Comparison of ENCODE assay signal across 30 mouse cellular contexts in genomic region chr11:78102142-78102541, GRCm38 (mm10). TPM values are rescaled to one million over a fixed set of nuclear protein-coding genes. Genes with fewer than 3 reads are reported as not detected.
DNase-seq lines count a peak whose midpoint lies in the region; ATAC-seq and TF ChIP-seq lines count a peak whose summit lies in the region.
"Had no signal": no experiment of that assay in that cellular context is flagged by ENCODE, and none has a peak within 500 bp of the region (broad histone marks: within the 10 kb centered on the region; RNA-seq: fewer than 3 reads in every experiment).

No protein-coding gene starts in this region.

- peaks cover 92% of the 10 kb centered on the region for H3K79me3 ChIP-seq in C2C12 (ENCODE audit: low read depth)

- peaks cover 3% of the 10 kb centered on the region for H3K4me1 ChIP-seq in hindbrain, embryonic 16.5 days (ENCODE audit: control insufficient read depth, insufficient read depth, low read depth, low read length)
- H3K4me1 ChIP-seq: embryonic facial prominence, embryonic 10.5 days had no signal

- H3K27me3 ChIP-seq in C2C12 (ENCODE audit: control insufficient read depth, insufficient read depth, insufficient read length) (no peaks in the 10 kb centered on the region), myocyte (ENCODE audit: control insufficient read depth, insufficient read depth, insufficient read length) (no peaks in the 10 kb centered on the region)
- no peaks in the 10 kb centered on the region for H3K27me3 ChIP-seq in hindbrain, embryonic 16.5 days (replicated peaks; ENCODE audit: control insufficient read depth, insufficient read depth, low read length)
- H3K27me3 ChIP-seq: CH12.LX; embryonic facial prominence, embryonic 13.5 days; forebrain, embryonic 13.5 days; heart, embryonic 12.5 days; heart, embryonic 15.5 days had no signal

- ATAC-seq in hindbrain, embryonic 16.5 days, result no peak
- ATAC-seq: forebrain, embryonic 13.5 days; forebrain, postnatal 0 days; intestine, postnatal 0 days had no signal

- WGBS in hindbrain, embryonic 16.5 days, result 85% methylated on average over 5 of the region's 5 CpGs

- peak; percentile 23 to 29 for DNase-seq in adrenal gland, postnatal 36 days
- DNase-seq in adrenal gland, postnatal 14 days, result no peak
- peak; percentile 65 for DNase-seq in 3T3-L1 (ENCODE audit: low read depth, low spot score)
- DNase-seq in gastrocnemius, postnatal 4 days (ENCODE audit: low spot score in 2 of 2), result no peak
- DNase-seq: adrenal gland, adult 8-10 months; cerebellum, adult 11-12 months; cerebellum, adult 8-10 months; cerebellum, postnatal 10 days; cerebellum, postnatal 36 days; embryo, embryonic 11 days; forebrain, postnatal 0 days; gastrocnemius, adult 2 months; gastrocnemius, postnatal 14 days; heart, adult 18-20 months; heart, postnatal 10 days; heart, postnatal 4 days had no signal

- no peak overlapping the region for H3K4me3 ChIP-seq in C2C12 (ENCODE audit: insufficient read depth, poor library complexity, severe bottlenecking)
- no peak overlapping the region for H3K4me3 ChIP-seq in myocyte
- no peak overlapping the region for H3K4me3 ChIP-seq in hindbrain, embryonic 16.5 days (ENCODE audit: low read length)
- H3K4me3 ChIP-seq: embryonic facial prominence, embryonic 10.5 days; embryonic facial prominence, embryonic 13.5 days; erythroblast, embryonic 14.5 days; forebrain, embryonic 10.5 days; forebrain, embryonic 13.5 days; gastrocnemius, adult 2 months; heart, embryonic 12.5 days; heart, embryonic 15.5 days had no signal

- peak overlapping the region; percentile 59 for H3K4me2 ChIP-seq in myocyte (ENCODE audit: low read depth)
- no peak overlapping the region for H3K4me2 ChIP-seq in hindbrain, embryonic 16.5 days (ENCODE audit: low read length)
- H3K4me2 ChIP-seq: embryonic facial prominence, embryonic 13.5 days; forebrain, embryonic 13.5 days; heart, embryonic 12.5 days; heart, embryonic 15.5 days; hindbrain, embryonic 14.5 days had no signal

- no peak for TF ChIP-seq CTCF in C2C12 (IDR thresholded peaks at IDR 0.05; ENCODE audit: control insufficient read depth, insufficient read depth, insufficient read length)

- no peak overlapping the region for H3K27ac ChIP-seq in hindbrain, embryonic 16.5 days (ENCODE audit: low read depth, low read length)
- H3K27ac ChIP-seq: embryonic facial prominence, embryonic 10.5 days; embryonic facial prominence, embryonic 13.5 days; forebrain, embryonic 10.5 days; forebrain, embryonic 13.5 days; gastrocnemius, adult 2 months; heart, embryonic 15.5 days; hindbrain, embryonic 14.5 days had no signal

- H3K9me3 ChIP-seq in hindbrain, embryonic 16.5 days (ENCODE audit: control insufficient read depth, low read length), result no peaks in the 10 kb centered on the region
- H3K9me3 ChIP-seq: embryonic facial prominence, embryonic 10.5 days; embryonic facial prominence, embryonic 13.5 days; forebrain, embryonic 10.5 days; forebrain, embryonic 13.5 days; G1E; heart, embryonic 12.5 days; heart, embryonic 15.5 days had no signal

- H3K9ac ChIP-seq in hindbrain, embryonic 16.5 days (ENCODE audit: low read depth, low read length), result no peak overlapping the region
- H3K9ac ChIP-seq: embryonic facial prominence, embryonic 13.5 days; forebrain, embryonic 13.5 days; forebrain, postnatal 0 days; heart, embryonic 12.5 days; heart, embryonic 15.5 days; hindbrain, embryonic 14.5 days had no signal

- TF ChIP-seq POLR2A in myocyte (IDR thresholded peaks at IDR 0.05; ENCODE audit: insufficient read length, low read depth), result no peak

- H3K36me3 ChIP-seq in C2C12 (ENCODE audit: control insufficient read depth, insufficient read depth) (peaks cover 27% of the 10 kb centered on the region), myocyte (ENCODE audit: control insufficient read depth, insufficient read depth) (no peaks in the 10 kb centered on the region)
- H3K36me3 ChIP-seq in hindbrain, embryonic 16.5 days (ENCODE audit: control insufficient read depth, insufficient read depth, low read length), result no peaks in the 10 kb centered on the region

- H3ac ChIP-seq in C2C12 (ENCODE audit: control insufficient read depth, insufficient read length, low read depth) (no peak overlapping the region), myocyte (ENCODE audit: control insufficient read depth, insufficient read length) (no peak overlapping the region)

- H3K79me2 ChIP-seq in C2C12 (ENCODE audit: control insufficient read depth, insufficient read depth), result peaks cover 100% of the 10 kb centered on the region
- H3K79me2 ChIP-seq in myocyte (ENCODE audit: control insufficient read depth, insufficient read depth), result peaks cover 93% of the 10 kb centered on the region

TF ChIP-seq in C2C12, 6 proteins besides CTCF, POLR2A, EP300 and RAD21:
- TF ChIP-seq FOSL1 (IDR thresholded peaks at IDR 0.05; ENCODE audit: insufficient read depth, low read length, poor library complexity, severe bottlenecking) (no peak), USF1 (IDR thresholded peaks at IDR 0.05; ENCODE audit: low read depth) (no peak), CEBPB (IDR thresholded peaks at IDR 0.05; ENCODE audit: low read depth) (no peak), MYOG (IDR thresholded peaks at IDR 0.05; ENCODE audit: control insufficient read depth, extremely low read depth, insufficient read length) (no peak), MAX (IDR thresholded peaks at IDR 0.05) (peak; percentile 62), MYOD1 (IDR thresholded peaks at IDR 0.05; ENCODE audit: control insufficient read depth, insufficient read length, low read depth) (no peak)

TF ChIP-seq in myocyte, 11 proteins besides CTCF, POLR2A, EP300 and RAD21:
- no peak for TF ChIP-seq MYOG (IDR thresholded peaks at IDR 0.05; ENCODE audit: control insufficient read depth in 1 of 3, insufficient read depth in 1 of 3, insufficient read length in 2 of 3, low read depth in 2 of 3)
- no peak for TF ChIP-seq SRF (IDR thresholded peaks at IDR 0.05; ENCODE audit: control insufficient read depth, insufficient read length, low read depth)
- TF ChIP-seq POLR2AphosphoS2 (IDR thresholded peaks at IDR 0.05; ENCODE audit: insufficient read length, low read depth), result no peak
- TF ChIP-seq TCF3 (IDR thresholded peaks at IDR 0.05; ENCODE audit: insufficient read length, low read depth), result no peak
- TF ChIP-seq REST (IDR thresholded peaks at IDR 0.05; ENCODE audit: insufficient read depth, insufficient read length), result no peak
- no peak for TF ChIP-seq MAX (IDR thresholded peaks at IDR 0.05; ENCODE audit: low read depth)
- no peak for TF ChIP-seq TCF12 (IDR thresholded peaks at IDR 0.05; ENCODE audit: insufficient read depth, poor library complexity, severe bottlenecking)
- TF ChIP-seq E2F4 (IDR thresholded peaks at IDR 0.05; ENCODE audit: insufficient read depth), result no peak
- TF ChIP-seq MYOD1 (IDR thresholded peaks at IDR 0.05; ENCODE audit: control insufficient read depth in 1 of 3, insufficient read length in 2 of 3, low read depth in 2 of 3), result no peak
- no peak for TF ChIP-seq USF1 (IDR thresholded peaks at IDR 0.05; ENCODE audit: low read depth)
- TF ChIP-seq CEBPB (IDR thresholded peaks at IDR 0.05; ENCODE audit: insufficient read depth, poor library complexity, severe bottlenecking), result no peak

RNA-seq across cellular contexts. Expression of gene Fam222b, which starts 7.7 kb away (rescaled TPM):
- total RNA-seq in adrenal gland, postnatal 36 days (2021), result 10 to 100 TPM; 16.9 to 20.3 TPM
- 18.1 and 19.1 TPM in 2 replicates for total RNA-seq in adrenal gland, postnatal 14 days (2021)
- polyA plus RNA-seq in C2C12 (2012; fragmentation: generic; extraction: Trizol), result 12.2 TPM
- polyA plus RNA-seq in myocyte (2012; fragmentation: generic; extraction: Trizol), result 16.1 TPM
- polyA plus RNA-seq in hindbrain, embryonic 16.5 days (2015; fragmentation: Nextera tagmentation; extraction: Ambion mirVana), result 21.8 and 33.4 TPM in 2 replicates
- 10 to 100 TPM; 10.4 to 11.6 TPM for total RNA-seq in gastrocnemius, postnatal 4 days (2021)

RNA-seq across cellular contexts. Expression of gene Eral1, which starts 22.0 kb away (rescaled TPM):
- total RNA-seq in adrenal gland, postnatal 36 days (2021), result 10 to 100 TPM; 30.0 to 33.6 TPM
- total RNA-seq in adrenal gland, postnatal 14 days (2021), result 28.8 and 31.6 TPM in 2 replicates
- polyA plus RNA-seq in C2C12 (2012; fragmentation: generic; extraction: Trizol) (21.5 TPM), myocyte (2012; fragmentation: generic; extraction: Trizol) (24.6 TPM)
- 34.6 and 35.2 TPM in 2 replicates for polyA plus RNA-seq in hindbrain, embryonic 16.5 days (2015; fragmentation: Nextera tagmentation; extraction: Ambion mirVana)
- 10 to 100 TPM; 20.9 to 21.4 TPM for total RNA-seq in gastrocnemius, postnatal 4 days (2021)

Comparison
In these comparisons a context has a peak if more than half of its experiments do, and no peak if none do; other contexts are left out.
1. DNase-seq: peak in adrenal gland, postnatal 36 days (2 of 2) and 3T3-L1 (single experiment); none in adrenal gland, postnatal 14 days (single experiment) and gastrocnemius, postnatal 4 days (0 of 2).